23 mouse cellular contexts compared by ENCODE assay signal in the genomic region with DNA sequence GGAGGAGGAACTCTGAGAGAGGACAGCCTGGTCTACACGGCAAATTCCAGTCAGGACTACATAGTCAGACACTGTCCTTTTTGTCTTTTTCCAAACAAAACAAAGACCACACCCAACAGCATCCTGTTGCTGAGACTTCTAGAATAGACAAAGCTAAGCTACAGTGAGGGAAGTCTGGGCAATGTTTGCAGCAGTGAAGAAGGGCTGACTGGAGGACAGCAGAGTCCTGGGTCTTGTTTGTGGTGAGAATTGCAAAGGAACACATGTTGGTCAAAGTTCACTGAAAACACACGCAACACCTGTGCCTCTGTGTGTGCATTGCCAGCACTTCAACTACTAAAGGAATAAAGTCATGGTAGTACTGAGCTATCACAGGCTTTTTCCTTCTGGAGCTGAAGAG.
DNase-seq lines count a peak whose midpoint lies in the region; ATAC-seq and TF ChIP-seq lines count a peak whose summit lies in the region.
"Had no signal": no experiment of that assay in that cellular context is flagged by ENCODE, and none has a peak within 500 bp of the region (broad histone marks: within the 10 kb centered on the region; RNA-seq: fewer than 3 reads in every experiment).

No protein-coding gene starts in this region.

- intact Hi-C loops in heart, postnatal 25 days (cut with DNase I), result loop anchor here (5.0 kb wide), 1 partner anchor 43 kb away; no protein-coding TSS in a partner anchor

- no peak overlapping the region for H3K4me2 ChIP-seq in liver, embryonic 12.5 days
- H3K4me2 ChIP-seq in myocyte (ENCODE audit: low read depth), result peak overlapping the region; percentile 3
- H3K4me2 ChIP-seq: forebrain, embryonic 15.5 days; hindbrain, embryonic 14.5 days; liver, embryonic 13.5 days; lung, embryonic 15.5 days; neural tube, embryonic 13.5 days had no signal

- no peak for TF ChIP-seq POLR2A in liver, adult 2 months (IDR thresholded peaks at IDR 0.05; ENCODE audit: extremely low read depth, insufficient read depth, low read length)
- no peak for TF ChIP-seq POLR2A in myocyte (IDR thresholded peaks at IDR 0.05; ENCODE audit: insufficient read length, low read depth)

- no peaks in the 10 kb centered on the region for H3K9me3 ChIP-seq in liver, embryonic 12.5 days (replicated peaks)
- H3K9me3 ChIP-seq: forebrain, embryonic 15.5 days; liver, embryonic 13.5 days; lung, embryonic 15.5 days; neural tube, embryonic 13.5 days had no signal

- TF ChIP-seq CTCF in liver, adult 2 months (IDR thresholded peaks at IDR 0.05; ENCODE audit: low read depth, low read length), result no peak

- ATAC-seq in liver, embryonic 12.5 days, result no peak
- ATAC-seq: forebrain, embryonic 15.5 days; inflammation-experienced regulatory T-cells, adult 6 months had no signal

- peak overlapping the region; percentile 43 for H3K27ac ChIP-seq in liver, adult 2 months (replicated peaks; ENCODE audit: insufficient read depth, low read depth, low read length)
- no peak overlapping the region for H3K27ac ChIP-seq in liver, embryonic 12.5 days
- H3K27ac ChIP-seq: embryonic facial prominence, embryonic 10.5 days; forebrain, embryonic 15.5 days; hindbrain, embryonic 14.5 days; liver, embryonic 13.5 days; lung, embryonic 15.5 days; neural tube, embryonic 13.5 days had no signal

- H3K27me3 ChIP-seq in liver, adult 2 months (ENCODE audit: control insufficient read depth, insufficient read depth, low read length), result no peaks in the 10 kb centered on the region
- no peaks in the 10 kb centered on the region for H3K27me3 ChIP-seq in liver, embryonic 12.5 days (replicated peaks)
- no peaks in the 10 kb centered on the region for H3K27me3 ChIP-seq in myocyte (ENCODE audit: control insufficient read depth, insufficient read depth, insufficient read length)
- H3K27me3 ChIP-seq: forebrain, embryonic 15.5 days; liver, embryonic 13.5 days; lung, embryonic 15.5 days; neural tube, embryonic 13.5 days had no signal

- peaks cover 10% of the 10 kb centered on the region for H3K4me1 ChIP-seq in liver, adult 2 months (ENCODE audit: control insufficient read depth, insufficient read depth, low read length)
- H3K4me1 ChIP-seq in liver, embryonic 12.5 days, result 0 out of 2 replicates have a peak, but pooled peaks cover 5% of the 10 kb centered on the region
- H3K4me1 ChIP-seq: embryonic facial prominence, embryonic 10.5 days; forebrain, embryonic 15.5 days had no signal

- peaks cover 9% of the 10 kb centered on the region; the same call in 1 of the 2 replicates for H3K79me2 ChIP-seq in liver, adult 2 months (ENCODE audit: control insufficient read depth, insufficient read depth, low read length)
- no peaks in the 10 kb centered on the region for H3K79me2 ChIP-seq in myocyte (ENCODE audit: control insufficient read depth, insufficient read depth)

- no peaks in the 10 kb centered on the region for H3K36me3 ChIP-seq in liver, adult 2 months (ENCODE audit: control insufficient read depth, insufficient read depth, low read length)
- peaks cover 9% of the 10 kb centered on the region; the same call in 1 of the 2 replicates for H3K36me3 ChIP-seq in liver, embryonic 12.5 days
- no peaks in the 10 kb centered on the region for H3K36me3 ChIP-seq in myocyte (ENCODE audit: control insufficient read depth, insufficient read depth)
- H3K36me3 ChIP-seq: forebrain, embryonic 15.5 days; neural tube, embryonic 13.5 days had no signal

- H3K9ac ChIP-seq in liver, adult 2 months (ENCODE audit: low read depth, low read length), result no peak overlapping the region
- H3K9ac ChIP-seq in liver, embryonic 12.5 days, result no peak overlapping the region
- H3K9ac ChIP-seq: forebrain, embryonic 15.5 days; hindbrain, embryonic 14.5 days; liver, embryonic 13.5 days; lung, embryonic 15.5 days; neural tube, embryonic 13.5 days had no signal

- peak; percentile 5 for DNase-seq in heart, postnatal 4 days
- no peak for DNase-seq in heart, postnatal 25 days (ENCODE audit: low spot score)
- DNase-seq in liver, adult 2 months (ENCODE audit: extremely low read depth, low read depth, low spot score), result peak; percentile 82
- DNase-seq in urinary bladder, adult 2 months (ENCODE audit: low spot score), result peak; percentile 9
- no peak for DNase-seq in urinary bladder, adult 18-20 months (ENCODE audit: low spot score in 2 of 2)
- DNase-seq in cerebellum, adult 9-10 months, result no peak
- DNase-seq: cerebellum, adult 11 months; cerebellum, postnatal 10 days; gastrocnemius, postnatal 10 days; heart, postnatal 14 days; liver, embryonic 13.5 days; midbrain, embryonic 14.5 days; retina, postnatal 1 day; right cerebral cortex, postnatal 25 days; spleen, adult 18-20 months had no signal

- WGBS in liver, adult 2 months, result 41% methylated on average over 2 of the region's 2 CpGs
- 74% methylated on average over 2 of the region's 2 CpGs for WGBS in liver, embryonic 12.5 days (ENCODE audit: insufficient replicate concordance)

- no peak overlapping the region for H3ac ChIP-seq in myocyte (ENCODE audit: control insufficient read depth, insufficient read length)

- H3K4me3 ChIP-seq in liver, adult 2 months (ENCODE audit: insufficient read depth, low read depth, low read length), result no peak overlapping the region
- no peak overlapping the region for H3K4me3 ChIP-seq in liver, embryonic 12.5 days
- H3K4me3 ChIP-seq in myocyte, result no peak overlapping the region
- H3K4me3 ChIP-seq: embryonic facial prominence, embryonic 10.5 days; forebrain, embryonic 15.5 days; liver, embryonic 13.5 days; lung, embryonic 15.5 days; neural tube, embryonic 13.5 days had no signal

TF ChIP-seq in myocyte, 11 proteins besides CTCF, POLR2A, EP300 and RAD21:
- TF ChIP-seq USF1 (IDR thresholded peaks at IDR 0.05; ENCODE audit: low read depth) (no peak), SRF (IDR thresholded peaks at IDR 0.05; ENCODE audit: control insufficient read depth, insufficient read length, low read depth) (no peak), TCF3 (IDR thresholded peaks at IDR 0.05; ENCODE audit: insufficient read length, low read depth) (no peak)
TF ChIP-seq in myocyte: peak in this region for 0.

Comparison
In these comparisons a context has a peak if more than half of its experiments do, and no peak if none do; other contexts are left out.
1. DNase-seq: peak in heart, postnatal 4 days (single experiment), liver, adult 2 months (single experiment) and urinary bladder, adult 2 months (single experiment); none in heart, postnatal 25 days (single experiment), urinary bladder, adult 18-20 months (0 of 2) and cerebellum, adult 9-10 months (single experiment).